Mouse (Mus musculus) limb, embryonic 14.5 days (tissue): Measurements from ENCODE around the gene Tank. TPM values are rescaled to one million over a fixed set of nuclear protein-coding genes. Genes with fewer than 3 reads are reported as not detected.

ENCODE experiments used
- ATAC-seq: fragments of 200-750 bp; cut with Nextera tagmentation; 2 replicates; pipeline ENCODE4 v1.8.0; 2017; ENCODE audit warnings: low read depth, moderate number of reproducible peaks, moderate TSS enrichment; ENCODE audit not compliant: low FRiP score
- DNase-seq: peaks from one replicate; pipeline ENCODE4 v3.0.0-alpha.2; 2015; ENCODE audit warnings: low spot score
- H3K27ac ChIP-seq: fragments of 300-500 bp; sonication (generic); replicated peaks from 2 replicates; pipeline ENCODE4 v1.5.1; 2014; ENCODE audit warnings: low read depth, mild to moderate bottlenecking, low read length, moderate library complexity, mixed read lengths
- H3K27me3 ChIP-seq: fragments of 300-500 bp; sonication (generic); 2 replicates; pipeline ENCODE4 v1.6.1; 2014; ENCODE audit warnings: low read length, mixed read lengths; ENCODE audit not compliant: control insufficient read depth, insufficient read depth
- H3K36me3 ChIP-seq: fragments of 300-500 bp; sonication (generic); 2 replicates; pipeline ENCODE4 v1.6.1; 2014; ENCODE audit warnings: mild to moderate bottlenecking, low read length, moderate library complexity, mixed read lengths; ENCODE audit not compliant: control insufficient read depth, insufficient read depth
- H3K4me1 ChIP-seq: fragments of 300-500 bp; sonication (generic); 2 replicates; pipeline ENCODE4 v1.6.1; 2014; ENCODE audit warnings: antibody characterized with exemption, low read length, mixed read lengths; ENCODE audit not compliant: control insufficient read depth, insufficient read depth
- H3K4me2 ChIP-seq: fragments of 300-500 bp; sonication (generic); replicated peaks from 2 replicates; pipeline ENCODE4 v1.6.1; 2014; ENCODE audit warnings: low read depth, mild to moderate bottlenecking, low read length, moderate library complexity; ENCODE audit not compliant: severe bottlenecking
- H3K4me3 ChIP-seq: fragments of 300-500 bp; sonication (generic); replicated peaks from 2 replicates; pipeline ENCODE4 v1.5.1; 2014; ENCODE audit warnings: low read length
- H3K9ac ChIP-seq: fragments of 300-500 bp; sonication (generic); 2 replicates; pipeline ENCODE4 v1.6.1; 2014; ENCODE audit warnings: mild to moderate bottlenecking, low read depth, low read length, moderate library complexity; ENCODE audit not compliant: severe bottlenecking
- H3K9me3 ChIP-seq: fragments of 300-500 bp; sonication (generic); 2 replicates; pipeline ENCODE4 v1.6.1; 2016; ENCODE audit warnings: low read length; ENCODE audit not compliant: control insufficient read depth
- POLR2A ChIP-seq: fragments of 200-500 bp; IDR thresholded peaks from 2 replicates; pipeline ENCODE4 v1.8.0; 2012; ENCODE audit warnings: inconsistent platforms, mild to moderate bottlenecking, moderate library complexity, borderline replicate concordance; ENCODE audit not compliant: insufficient read depth, insufficient read length; ENCODE audit errors: extremely low read depth
- WGBS: fragments of 180-500 bp; shearing (Covaris S2); extraction: QIAGEN DNeasy Blood & Tissue Kit; methylation state at CpG from one replicate; pipeline ENCODE4 v1.1.7; 2014; 5-methylcytosine and 5-hydroxymethylcytosine counted together
- polyA plus RNA-seq, 2 experiments: library from polyadenylated mRNA; depleted of rRNA in 1 of 2; stranded (reverse) in 1 of 2; unstranded in 1 of 2; fragments of >200 nt; fragmentation: Nextera tagmentation in 1 of 2; extraction: Ambion mirVana in 1 of 2; gene quantifications; 2 replicates each; pipeline versions ENCODE4 v1.2.1 to v1.2.3; 2012 to 2014

Gene Tank
- polyA plus RNA-seq, 2 experiments: 22.7 to 32.1 TPM

DNA sequence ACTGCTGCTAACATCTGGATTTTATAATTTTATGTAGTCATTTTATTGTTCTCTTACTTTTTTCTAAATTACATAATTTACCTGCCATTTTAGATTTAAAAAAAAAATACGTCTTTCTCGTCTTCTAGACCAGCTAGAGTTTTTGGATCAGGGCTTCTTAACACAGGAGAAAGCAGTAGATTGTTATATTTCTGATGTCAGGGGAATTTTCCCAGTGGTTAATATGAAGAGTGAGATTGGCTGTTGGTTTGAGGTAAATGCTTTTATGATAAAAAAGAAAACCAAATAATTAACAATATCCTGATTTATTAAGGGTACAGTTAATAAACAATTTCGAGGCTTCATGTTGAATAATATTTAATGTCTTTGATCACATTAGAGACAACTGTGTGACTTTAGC, 1.7 kb downstream of the Tank start:
- no peak for ATAC-seq
- TF ChIP-seq POLR2A: no peak

GRCm38 (mm10) chr2:61580555-61581080, 2.2 kb downstream of the Tank start:
- H3K4me2 ChIP-seq: no peak overlapping the region
- no peak overlapping the region for H3K27ac ChIP-seq
- H3K4me3 ChIP-seq: no peak overlapping the region
- TF ChIP-seq POLR2A: no peak
- no peaks in the 10 kb centered on the region for H3K27me3 ChIP-seq
- no peak for ATAC-seq
- no peak overlapping the region for H3K9ac ChIP-seq
- DNase-seq: no peak
- 0 out of 2 replicates have a peak, but pooled peaks cover 7% of the 10 kb centered on the region for H3K4me1 ChIP-seq
- no peaks in the 10 kb centered on the region for H3K36me3 ChIP-seq
- H3K9me3 ChIP-seq: no peaks in the 10 kb centered on the region
- WGBS: 68% methylated on average over 10 of the region's 10 CpGs

More for the DNA sequence above, 1.7 kb downstream of the Tank start:
- H3K9me3 ChIP-seq: no peaks in the 10 kb centered on the region
- H3K4me1 ChIP-seq: 0 out of 2 replicates have a peak, but pooled peaks cover 7% of the 10 kb centered on the region
- 53% methylated on average over 3 of the region's 3 CpGs for WGBS
- H3K4me2 ChIP-seq: no peak overlapping the region
- no peak overlapping the region for H3K4me3 ChIP-seq
- no peak overlapping the region for H3K27ac ChIP-seq
- no peak for DNase-seq
- H3K9ac ChIP-seq: no peak overlapping the region
- H3K36me3 ChIP-seq: no peaks in the 10 kb centered on the region
- no peaks in the 10 kb centered on the region for H3K27me3 ChIP-seq

DNA sequence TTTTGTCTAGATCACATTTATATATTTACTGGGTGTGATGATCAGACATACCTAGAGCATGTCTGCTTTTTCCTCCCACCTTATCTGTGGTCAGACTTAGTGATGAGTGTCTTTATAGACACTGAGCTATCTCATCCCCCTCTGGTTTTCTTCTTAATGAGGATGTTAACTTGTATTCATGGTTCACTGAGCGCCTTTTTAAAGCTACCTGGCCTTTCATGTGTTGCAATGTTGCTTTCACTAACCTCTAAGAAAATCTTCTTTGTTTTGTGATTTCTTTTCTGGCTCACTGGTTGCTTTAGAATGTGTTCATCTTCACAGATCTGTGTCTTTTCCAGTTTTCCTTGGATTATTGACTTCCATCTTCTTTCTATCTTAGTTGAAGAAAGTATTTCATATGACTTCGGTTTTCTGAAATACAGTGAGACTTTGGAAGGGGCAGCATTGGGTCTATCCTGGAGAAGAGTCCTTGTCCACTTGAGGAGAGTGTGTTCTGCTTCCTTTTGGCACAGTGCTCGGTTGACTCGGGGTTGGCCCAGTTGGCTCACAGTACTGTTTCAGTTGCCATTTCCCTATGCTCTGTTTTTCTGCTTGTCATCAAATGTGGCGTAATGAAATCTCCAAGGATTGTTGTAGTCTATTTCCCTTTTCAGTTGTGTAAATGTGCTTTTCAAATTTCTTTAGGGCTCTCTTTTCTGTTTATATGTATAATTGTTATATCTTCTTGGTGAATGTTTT, 4.4 kb downstream of the Tank start:
- no peak for DNase-seq
- no peak for TF ChIP-seq POLR2A
- Histone ChIP-seq H3K4me3 (no peak overlapping the region), H3K4me2 (no peak overlapping the region), H3K9ac (no peak overlapping the region), H3K27me3 (no peaks in the 10 kb centered on the region), H3K9me3 (no peaks in the 10 kb centered on the region), H3K36me3 (no peaks in the 10 kb centered on the region), H3K4me1 (0 out of 2 replicates have a peak, but pooled peaks cover under 1% of the 10 kb centered on the region), H3K27ac (no peak overlapping the region)
- WGBS: 90% methylated on average over 5 of the region's 5 CpGs
- no peak for ATAC-seq

GRCm38 (mm10) chr2:61585447-61585846, 7.1 kb downstream of the Tank start:
- Histone ChIP-seq H3K4me1 (no peaks in the 10 kb centered on the region), H3K4me3 (no peak overlapping the region), H3K36me3 (no peaks in the 10 kb centered on the region), H3K9me3 (no peaks in the 10 kb centered on the region), H3K27ac (no peak overlapping the region), H3K27me3 (no peaks in the 10 kb centered on the region), H3K4me2 (no peak overlapping the region), H3K9ac (no peak overlapping the region)
- ATAC-seq (no peak), DNase-seq (no peak)
- 88% methylated on average over 1 of the region's 1 CpGs for WGBS
- TF ChIP-seq POLR2A: no peak

DNA sequence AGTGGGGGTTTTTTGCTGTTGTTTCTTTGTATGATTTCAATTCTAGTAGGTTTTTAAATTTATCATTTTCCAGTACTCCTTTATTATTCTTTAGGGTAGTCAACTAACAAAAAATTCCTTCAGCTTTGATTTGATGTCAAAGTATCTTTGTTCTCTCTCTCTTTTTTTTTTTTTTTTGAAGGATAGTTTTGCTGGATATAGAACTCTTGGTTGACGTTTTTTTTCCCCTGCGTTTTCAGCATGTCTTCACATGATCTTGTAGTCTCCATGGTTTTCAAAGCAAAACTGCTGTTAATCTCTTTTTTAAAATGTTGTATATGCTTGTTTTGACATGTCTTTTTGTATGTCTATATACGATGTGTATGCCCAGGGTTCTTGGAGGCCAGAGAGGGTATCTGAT, 7.8 kb downstream of the Tank start:
- H3K4me2 ChIP-seq: no peak overlapping the region
- H3K27me3 ChIP-seq: no peaks in the 10 kb centered on the region
- no peak for DNase-seq
- ATAC-seq: no peak
- no peaks in the 10 kb centered on the region for H3K9me3 ChIP-seq
- H3K4me3 ChIP-seq: no peak overlapping the region
- WGBS: 92% methylated on average over 3 of the region's 3 CpGs
- no peaks in the 10 kb centered on the region for H3K4me1 ChIP-seq
- H3K27ac ChIP-seq: no peak overlapping the region
- no peak for TF ChIP-seq POLR2A
- no peak overlapping the region for H3K9ac ChIP-seq
- no peaks in the 10 kb centered on the region for H3K36me3 ChIP-seq
